Mouse (Mus musculus) bone marrow macrophage, adult 2 months (primary cell): ENCODE data around the gene Apof.
"Not testable (repeated sequence)": the region's sequence is repeated elsewhere in the genome, so short reads cannot be mapped to it uniquely, and the experiment has no call there.

ENCODE experiments used
- CTCF ChIP-seq: IDR thresholded peaks from 2 replicates; pipeline ENCODE4 v1.5.1; 2012; ENCODE audit warnings: low read depth, mild to moderate bottlenecking, low read length, moderate library complexity
- POLR2A ChIP-seq: IDR thresholded peaks from 2 replicates; pipeline ENCODE4 v1.6.1; 2012; ENCODE audit warnings: mild to moderate bottlenecking, low read depth, low read length, borderline replicate concordance

GRCm38 (mm10) chr10:128275374-128275773 lies 6.9 kb downstream of the Apof start:
- not testable (repeated sequence) for TF ChIP-seq CTCF, POLR2A
